ENCODE assay signal across 26 mouse cellular contexts in genomic region chr1:182664841-182665240, GRCm38 (mm10).
DNase-seq lines count a peak whose midpoint lies in the region; ATAC-seq lines count a peak whose summit lies in the region.
"Had no signal": no experiment of that assay in that cellular context is flagged by ENCODE, and none has a peak within 500 bp of the region (broad histone marks: within the 10 kb centered on the region; RNA-seq: fewer than 3 reads in every experiment).

No protein-coding gene starts in this region.

- H3K4me2 ChIP-seq in embryonic facial prominence, embryonic 14.5 days (ENCODE audit: low read depth, low read length) = no peak overlapping the region
- no peak overlapping the region for H3K4me2 ChIP-seq in hindbrain, embryonic 12.5 days (replicated peaks)
- no peak overlapping the region for H3K4me2 ChIP-seq in midbrain, embryonic 16.5 days (ENCODE audit: low read length)
- H3K4me2 ChIP-seq: embryonic facial prominence, embryonic 13.5 days; forebrain, embryonic 13.5 days; forebrain, embryonic 15.5 days had no signal

- no peaks in the 10 kb centered on the region for H3K27me3 ChIP-seq in embryonic facial prominence, embryonic 14.5 days (replicated peaks; ENCODE audit: control insufficient read depth, insufficient read depth, low read length)
- H3K27me3 ChIP-seq in embryonic facial prominence, embryonic 10.5 days (replicated peaks; ENCODE audit: low read depth, poor library complexity, severe bottlenecking) = no peaks in the 10 kb centered on the region
- H3K27me3 ChIP-seq in hindbrain, embryonic 10.5 days (ENCODE audit: insufficient read depth, poor library complexity, severe bottlenecking) = no peaks in the 10 kb centered on the region
- H3K27me3 ChIP-seq in hindbrain, embryonic 12.5 days = no peaks in the 10 kb centered on the region
- peaks cover 14% of the 10 kb centered on the region; the same call in 1 of the 2 replicates for H3K27me3 ChIP-seq in midbrain, embryonic 10.5 days (ENCODE audit: low read depth, poor library complexity, severe bottlenecking)
- no peaks in the 10 kb centered on the region for H3K27me3 ChIP-seq in midbrain, embryonic 16.5 days (ENCODE audit: control insufficient read depth, insufficient read depth, low read depth, low read length)
- H3K27me3 ChIP-seq: CH12.LX; embryonic facial prominence, embryonic 13.5 days; forebrain, embryonic 13.5 days; forebrain, embryonic 15.5 days; Patski had no signal

- no peak overlapping the region for H3K4me3 ChIP-seq in embryonic facial prominence, embryonic 14.5 days (ENCODE audit: low read depth, low read length)
- H3K4me3 ChIP-seq in embryonic facial prominence, embryonic 10.5 days = no peak overlapping the region
- no peak overlapping the region for H3K4me3 ChIP-seq in hindbrain, embryonic 10.5 days
- no peak overlapping the region for H3K4me3 ChIP-seq in hindbrain, embryonic 12.5 days
- H3K4me3 ChIP-seq in midbrain, embryonic 10.5 days = no peak overlapping the region
- no peak overlapping the region for H3K4me3 ChIP-seq in midbrain, embryonic 16.5 days (ENCODE audit: low read depth, low read length)
- H3K4me3 ChIP-seq: embryonic facial prominence, embryonic 13.5 days; forebrain, embryonic 13.5 days; forebrain, embryonic 15.5 days had no signal

- no peak overlapping the region for H3K9ac ChIP-seq in embryonic facial prominence, embryonic 14.5 days (ENCODE audit: low read depth, low read length)
- H3K9ac ChIP-seq in hindbrain, embryonic 12.5 days = no peak overlapping the region
- H3K9ac ChIP-seq in midbrain, embryonic 16.5 days (ENCODE audit: low read depth, low read length) = no peak overlapping the region
- H3K9ac ChIP-seq: embryonic facial prominence, embryonic 13.5 days; forebrain, embryonic 13.5 days; forebrain, embryonic 15.5 days; forebrain, postnatal 0 days had no signal

- peak; percentile 37 for DNase-seq in embryonic facial prominence, embryonic 14.5 days (ENCODE audit: low spot score)
- DNase-seq in embryonic facial prominence, embryonic 10.5 days (ENCODE audit: low spot score) = no peak
- DNase-seq in hindbrain, embryonic 10.5 days (ENCODE audit: low spot score) = no peak
- DNase-seq in midbrain, embryonic 10.5 days (ENCODE audit: low spot score) = no peak
- peak; percentile 60 for DNase-seq in testis, postnatal 14 days (ENCODE audit: low spot score)
- no peak for DNase-seq in testis, postnatal 10 days (ENCODE audit: low spot score)
- DNase-seq: adrenal gland, adult 2 months; adrenal gland, postnatal 10 days; adrenal gland, postnatal 25 days; B cell, adult 2 months; cerebellum, adult 11 months; cerebellum, adult 18-20 months; cerebellum, adult 8-10 months; cerebellum, adult 9-11 months; cerebellum, postnatal 14 days; cerebellum, postnatal 36 days; forebrain, postnatal 0 days had no signal

- no peak overlapping the region for H3K27ac ChIP-seq in embryonic facial prominence, embryonic 14.5 days (replicated peaks; ENCODE audit: low read depth, low read length)
- no peak overlapping the region; the same call in 1 of the 2 replicates for H3K27ac ChIP-seq in embryonic facial prominence, embryonic 10.5 days (replicated peaks)
- H3K27ac ChIP-seq in hindbrain, embryonic 10.5 days = peak overlapping the region; percentile 80
- no peak overlapping the region for H3K27ac ChIP-seq in hindbrain, embryonic 12.5 days
- 0 out of 2 replicates have a peak overlapping the region, but pooled peaks have one; percentile 4 for H3K27ac ChIP-seq in midbrain, embryonic 10.5 days (replicated peaks)
- H3K27ac ChIP-seq in midbrain, embryonic 16.5 days (ENCODE audit: low read length) = no peak overlapping the region
- H3K27ac ChIP-seq: embryonic facial prominence, embryonic 13.5 days; forebrain, embryonic 13.5 days; forebrain, embryonic 15.5 days had no signal

- H3K9me3 ChIP-seq in embryonic facial prominence, embryonic 14.5 days (ENCODE audit: control insufficient read depth, low read length) = no peaks in the 10 kb centered on the region
- H3K9me3 ChIP-seq in embryonic facial prominence, embryonic 10.5 days = no peaks in the 10 kb centered on the region
- H3K9me3 ChIP-seq in hindbrain, embryonic 10.5 days = no peaks in the 10 kb centered on the region
- H3K9me3 ChIP-seq in hindbrain, embryonic 12.5 days (replicated peaks) = no peaks in the 10 kb centered on the region
- no peaks in the 10 kb centered on the region for H3K9me3 ChIP-seq in midbrain, embryonic 10.5 days (replicated peaks)
- no peaks in the 10 kb centered on the region for H3K9me3 ChIP-seq in midbrain, embryonic 16.5 days (replicated peaks; ENCODE audit: control insufficient read depth, low read length, poor library complexity, severe bottlenecking)
- H3K9me3 ChIP-seq: embryonic facial prominence, embryonic 13.5 days; forebrain, embryonic 13.5 days; forebrain, embryonic 15.5 days had no signal

- ATAC-seq in embryonic facial prominence, embryonic 14.5 days (ENCODE audit: low read depth) = no peak
- no peak for ATAC-seq in hindbrain, embryonic 12.5 days (ENCODE audit: low FRiP score)
- no peak for ATAC-seq in midbrain, embryonic 16.5 days
- ATAC-seq: CD4-positive, CD25-positive, alpha-beta regulatory T cell, adult 4 months; forebrain, embryonic 13.5 days; forebrain, embryonic 15.5 days; forebrain, postnatal 0 days; Patski had no signal

- H3K36me3 ChIP-seq in embryonic facial prominence, embryonic 14.5 days (ENCODE audit: control insufficient read depth, insufficient read depth, low read length) = no peaks in the 10 kb centered on the region
- H3K36me3 ChIP-seq in embryonic facial prominence, embryonic 10.5 days (replicated peaks) = no peaks in the 10 kb centered on the region
- no peaks in the 10 kb centered on the region for H3K36me3 ChIP-seq in hindbrain, embryonic 10.5 days
- H3K36me3 ChIP-seq in hindbrain, embryonic 12.5 days = no peaks in the 10 kb centered on the region
- H3K36me3 ChIP-seq in midbrain, embryonic 10.5 days = no peaks in the 10 kb centered on the region
- no peaks in the 10 kb centered on the region for H3K36me3 ChIP-seq in midbrain, embryonic 16.5 days (ENCODE audit: control insufficient read depth, insufficient read depth, low read length)
- H3K36me3 ChIP-seq: embryonic facial prominence, embryonic 13.5 days; forebrain, embryonic 15.5 days; G1E had no signal

- 0 out of 2 replicates have a peak, but pooled peaks cover 6% of the 10 kb centered on the region for H3K4me1 ChIP-seq in embryonic facial prominence, embryonic 14.5 days (ENCODE audit: control insufficient read depth, insufficient read depth, low read length)
- peaks cover 43% of the 10 kb centered on the region for H3K4me1 ChIP-seq in embryonic facial prominence, embryonic 10.5 days
- H3K4me1 ChIP-seq in hindbrain, embryonic 10.5 days (replicated peaks) = peaks cover 71% of the 10 kb centered on the region
- H3K4me1 ChIP-seq in hindbrain, embryonic 12.5 days = peaks cover 27% of the 10 kb centered on the region
- peaks cover 47% of the 10 kb centered on the region for H3K4me1 ChIP-seq in midbrain, embryonic 10.5 days
- H3K4me1 ChIP-seq in midbrain, embryonic 16.5 days (ENCODE audit: control insufficient read depth, insufficient read depth, low read length) = peaks cover 3% of the 10 kb centered on the region; the same call in 1 of the 2 replicates
- H3K4me1 ChIP-seq: forebrain, embryonic 15.5 days had no signal

- WGBS in embryonic facial prominence, embryonic 14.5 days = 38% methylated on average over 4 of the region's 4 CpGs
- 31% methylated on average over 4 of the region's 4 CpGs for WGBS in embryonic facial prominence, embryonic 10.5 days
- WGBS in hindbrain, embryonic 10.5 days = 37% methylated on average over 4 of the region's 4 CpGs
- WGBS in hindbrain, embryonic 12.5 days = 54% methylated on average over 4 of the region's 4 CpGs
- WGBS in midbrain, embryonic 10.5 days = 45% methylated on average over 4 of the region's 4 CpGs
- WGBS in midbrain, embryonic 16.5 days = 56% methylated on average over 4 of the region's 4 CpGs

Comparison
In these comparisons a context has a peak if more than half of its experiments do, and no peak if none do; other contexts are left out.
1. DNase-seq: peak in embryonic facial prominence, embryonic 14.5 days (single experiment) and testis, postnatal 14 days (single experiment); none in embryonic facial prominence, embryonic 10.5 days (single experiment), hindbrain, embryonic 10.5 days (single experiment), midbrain, embryonic 10.5 days (single experiment) and testis, postnatal 10 days (single experiment).
2. H3K27ac ChIP-seq: peak in hindbrain, embryonic 10.5 days (single experiment) and midbrain, embryonic 10.5 days (single experiment); none in embryonic facial prominence, embryonic 14.5 days (single experiment), embryonic facial prominence, embryonic 10.5 days (single experiment), hindbrain, embryonic 12.5 days (single experiment) and midbrain, embryonic 16.5 days (single experiment).